Mouse (Mus musculus) forebrain, postnatal 0 days (tissue): ENCODE results near the gene Nfic. TPM values are rescaled to one million over a fixed set of nuclear protein-coding genes. Genes with fewer than 3 reads are reported as not detected.

ENCODE experiments used
- ATAC-seq: fragments of 200-750 bp; cut with Nextera tagmentation; 2 replicates; pipeline ENCODE4 v1.8.0; 2017; ENCODE audit warnings: mild to moderate bottlenecking, moderate library complexity
- DNase-seq: peaks from one replicate; pipeline ENCODE4 v3.0.0-alpha.2; 2015
- H3K27ac ChIP-seq: fragments of 300-500 bp; sonication (generic); 2 replicates; pipeline ENCODE4 v1.5.1; 2014; ENCODE audit warnings: low read depth, mild to moderate bottlenecking, antibody characterized with exemption, low read length, moderate library complexity, mixed read lengths
- H3K27me3 ChIP-seq: fragments of 300-500 bp; sonication (generic); 2 replicates; pipeline ENCODE4 v1.6.1; 2014; ENCODE audit warnings: mild to moderate bottlenecking, low read length, mixed read lengths; ENCODE audit not compliant: insufficient read depth
- H3K36me3 ChIP-seq: fragments of 300-500 bp; sonication (generic); 2 replicates; pipeline ENCODE4 v1.6.1; 2014; ENCODE audit warnings: mild to moderate bottlenecking, moderate library complexity; ENCODE audit not compliant: insufficient read depth
- H3K4me1 ChIP-seq: fragments of 300-500 bp; sonication (generic); 2 replicates; pipeline ENCODE4 v1.6.1; 2014; ENCODE audit warnings: antibody characterized with exemption; ENCODE audit not compliant: insufficient read depth
- H3K4me2 ChIP-seq: fragments of 300-500 bp; sonication (generic); 2 replicates; pipeline ENCODE4 v1.6.1; 2014; ENCODE audit warnings: low read depth, mild to moderate bottlenecking, moderate library complexity
- H3K4me3 ChIP-seq: fragments of 300-500 bp; sonication (generic); 2 replicates; pipeline ENCODE4 v1.5.1; 2014; ENCODE audit warnings: low read depth, low read length, mixed read lengths
- H3K9ac ChIP-seq: fragments of 300-500 bp; sonication (generic); 2 replicates; pipeline ENCODE4 v1.6.1; 2014; ENCODE audit warnings: mild to moderate bottlenecking
- H3K9me3 ChIP-seq: fragments of 300-500 bp; sonication (generic); 2 replicates; pipeline ENCODE4 v1.6.1; 2016; ENCODE audit warnings: low read length
- CTCF ChIP-seq: sonication (generic); IDR thresholded peaks from 2 replicates; pipeline ENCODE4 v1.5.1; 2016; ENCODE audit warnings: antibody characterized with exemption, control low read depth, low read depth
- WGBS: fragments of 180-500 bp; shearing (Covaris S2); extraction: QIAGEN DNeasy Blood & Tissue Kit; methylation state at CpG from one replicate; pipeline ENCODE4 v1.1.7; 2014; 5-methylcytosine and 5-hydroxymethylcytosine counted together
- polyA plus RNA-seq: library from polyadenylated mRNA; unstranded; fragments of >200 nt; fragmentation: Nextera tagmentation; extraction: Ambion mirVana; gene quantifications from 2 replicates; pipeline ENCODE4 v1.2.1, GENCODE M21; 2015
- total RNA-seq: library from RNA; depleted of rRNA; stranded (reverse); fragments of >200 nt; gene quantifications from 2 replicates; pipeline ENCODE4 v1.2.3, GENCODE M21; 2014

Nfic gene
- total and polyA plus RNA-seq, 2 experiments from 2014 or later, result 14.5 to 23.1 TPM

GRCm38 (mm10) chr10:81430831-81431525, 24.5 kb downstream of the Nfic start:
- no peak for TF ChIP-seq CTCF
- WGBS, result 3% methylated on average over 33 of the region's 70 CpGs

GRCm38 (mm10) chr10:81430141-81430830, 25.1 kb downstream of the Nfic start:
- TF ChIP-seq CTCF, result no peak
- H3K36me3 ChIP-seq, result no peaks in the 10 kb centered on the region
- ATAC-seq (peak; percentile 30), DNase-seq (peak; percentile 88)
- H3K9ac ChIP-seq, result peak overlapping the region; percentile 81
- H3K4me3 ChIP-seq, result peak overlapping the region; percentile 81
- no peaks in the 10 kb centered on the region for H3K9me3 ChIP-seq
- H3K27me3 ChIP-seq, result no peaks in the 10 kb centered on the region
- peak overlapping the region; percentile 94 for H3K27ac ChIP-seq
- WGBS, result 9% methylated on average over 45 of the region's 89 CpGs
- H3K4me2 ChIP-seq, result peak overlapping the region; percentile 80
- peaks cover 12% of the 10 kb centered on the region; the same call in 1 of the 2 replicates for H3K4me1 ChIP-seq

More at GRCm38 (mm10) chr10:81430831-81431525, 24.5 kb downstream of the Nfic start:
- Histone ChIP-seq H3K4me3 (peak overlapping the region; percentile 81), H3K4me1 (peaks cover 12% of the 10 kb centered on the region; the same call in 1 of the 2 replicates), H3K9ac (peak overlapping the region; percentile 81), H3K4me2 (peak overlapping the region; percentile 80), H3K27ac (peak overlapping the region; percentile 94), H3K36me3 (no peaks in the 10 kb centered on the region), H3K27me3 (no peaks in the 10 kb centered on the region), H3K9me3 (no peaks in the 10 kb centered on the region)
- ATAC-seq (peak; percentile 13), DNase-seq (peak; percentile 79)

- H3K36me3 ChIP-seq, result no peaks in the 10 kb centered on the region
- H3K27ac ChIP-seq, result peak overlapping the region; percentile 94
Observed at GRCm38 (mm10) chr10:81429605-81430061, 25.8 kb downstream of the Nfic start.

GRCm38 (mm10) chr10:81429092-81429491, 26.3 kb downstream of the Nfic start:
- Histone ChIP-seq H3K36me3 (no peaks in the 10 kb centered on the region), H3K4me2 (no peak overlapping the region), H3K9ac (no peak overlapping the region), H3K27ac (no peak overlapping the region), H3K9me3 (no peaks in the 10 kb centered on the region), H3K27me3 (no peaks in the 10 kb centered on the region), H3K4me1 (peaks cover 12% of the 10 kb centered on the region; the same call in 1 of the 2 replicates), H3K4me3 (no peak overlapping the region)
- ATAC-seq (no peak), DNase-seq (no peak)
- 27% methylated on average over 2 of the region's 2 CpGs for WGBS
- TF ChIP-seq CTCF, result no peak

More at GRCm38 (mm10) chr10:81429605-81430061, 25.8 kb downstream of the Nfic start:
- no peak for TF ChIP-seq CTCF
- ATAC-seq (no peak), DNase-seq (peak; percentile 57)
- peak overlapping the region; percentile 81 for H3K4me3 ChIP-seq
- no peaks in the 10 kb centered on the region for H3K9me3 ChIP-seq
- 1% methylated on average over 15 of the region's 20 CpGs for WGBS
- no peaks in the 10 kb centered on the region for H3K27me3 ChIP-seq
- peak overlapping the region; percentile 80 for H3K4me2 ChIP-seq
- H3K4me1 ChIP-seq, result peaks cover 12% of the 10 kb centered on the region; the same call in 1 of the 2 replicates
- H3K9ac ChIP-seq, result peak overlapping the region; percentile 81

GRCm38 (mm10) chr10:81428507-81428870, 26.9 kb downstream of the Nfic start:
- H3K36me3 ChIP-seq, result no peaks in the 10 kb centered on the region
- DNase-seq (no peak), ATAC-seq (no peak)
- H3K9ac ChIP-seq, result no peak overlapping the region
- peaks cover 11% of the 10 kb centered on the region; the same call in 1 of the 2 replicates for H3K4me1 ChIP-seq
- TF ChIP-seq CTCF, result no peak
- no peaks in the 10 kb centered on the region for H3K9me3 ChIP-seq
- H3K4me3 ChIP-seq, result no peak overlapping the region
- no peaks in the 10 kb centered on the region for H3K27me3 ChIP-seq
- H3K4me2 ChIP-seq, result no peak overlapping the region
- H3K27ac ChIP-seq, result no peak overlapping the region
- WGBS, result 91% methylated on average over 7 of the region's 7 CpGs

GRCm38 (mm10) chr10:81427804-81428506, 27.5 kb downstream of the Nfic start:
- ATAC-seq (no peak), DNase-seq (no peak)
- H3K4me1 ChIP-seq, result peaks cover 5% of the 10 kb centered on the region; the same call in 1 of the 2 replicates
- no peaks in the 10 kb centered on the region for H3K36me3 ChIP-seq
- no peak overlapping the region for H3K4me3 ChIP-seq
- no peaks in the 10 kb centered on the region for H3K9me3 ChIP-seq
- no peak overlapping the region for H3K27ac ChIP-seq
- H3K4me2 ChIP-seq, result no peak overlapping the region
- TF ChIP-seq CTCF, result no peak
- 79% methylated on average over 8 of the region's 8 CpGs for WGBS
- no peak overlapping the region for H3K9ac ChIP-seq
- H3K27me3 ChIP-seq, result no peaks in the 10 kb centered on the region
